Comparison of ENCODE assay signal across 8 mouse cellular contexts in the genomic region with DNA sequence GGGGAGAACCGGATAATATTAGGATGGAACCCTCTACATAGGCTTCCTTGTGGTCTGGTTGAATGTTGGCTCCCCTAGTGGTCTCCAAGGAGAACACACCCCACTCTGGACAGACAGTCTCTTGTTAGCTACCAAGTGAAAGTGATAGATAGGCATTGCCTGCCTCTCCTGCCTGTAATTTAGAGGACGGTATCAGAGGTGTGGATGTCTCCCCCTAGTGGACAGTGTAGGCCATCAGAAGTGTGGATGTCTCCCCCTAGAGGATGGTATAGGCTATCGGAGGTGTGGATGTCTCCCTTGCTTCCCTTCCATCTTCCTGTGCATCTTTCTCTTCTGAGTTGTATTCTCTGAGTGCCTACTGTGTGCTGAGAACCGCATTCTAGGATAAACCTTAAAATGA. TPM values are rescaled to one million over a fixed set of nuclear protein-coding genes. Genes with fewer than 3 reads are reported as not detected.
DNase-seq lines count a peak whose midpoint lies in the region; ATAC-seq lines count a peak whose summit lies in the region.

No protein-coding gene starts in this region.

- peak; percentile 74 for DNase-seq in hindbrain, embryonic 10.5 days (ENCODE audit: low spot score)
- peak; percentile 91 for DNase-seq in c-Kit-positive CD71-negative TER-119-negative erythroid progenitor cells, embryonic 14.5 days (ENCODE audit: low read depth)
- DNase-seq in layer of hippocampus, postnatal 36 days: peak; percentile 45 to 49
- peak; percentile 33 to 50 for DNase-seq in right cerebral cortex, postnatal 36 days (ENCODE audit: low spot score in 2 of 2)

- H3K9ac ChIP-seq in hindbrain, embryonic 13.5 days: no peak overlapping the region
- no peak overlapping the region for H3K9ac ChIP-seq in forebrain, embryonic 12.5 days
- no peak overlapping the region for H3K9ac ChIP-seq in hindbrain, embryonic 16.5 days (ENCODE audit: low read depth, low read length)

- 0 out of 2 replicates have a peak, but pooled peaks cover 5% of the 10 kb centered on the region for H3K27me3 ChIP-seq in hindbrain, embryonic 10.5 days (ENCODE audit: insufficient read depth, poor library complexity, severe bottlenecking)
- H3K27me3 ChIP-seq in hindbrain, embryonic 13.5 days: peaks cover 4% of the 10 kb centered on the region; the same call in 1 of the 2 replicates
- H3K27me3 ChIP-seq in forebrain, embryonic 12.5 days: peaks cover 16% of the 10 kb centered on the region; the same call in 1 of the 2 replicates
- H3K27me3 ChIP-seq in hindbrain, embryonic 16.5 days (replicated peaks; ENCODE audit: control insufficient read depth, insufficient read depth, low read length): no peaks in the 10 kb centered on the region

- no peak overlapping the region for H3K4me3 ChIP-seq in hindbrain, embryonic 10.5 days
- H3K4me3 ChIP-seq in hindbrain, embryonic 13.5 days: no peak overlapping the region
- no peak overlapping the region for H3K4me3 ChIP-seq in forebrain, embryonic 12.5 days (replicated peaks)
- no peak overlapping the region for H3K4me3 ChIP-seq in hindbrain, embryonic 16.5 days (ENCODE audit: low read length)

- H3K4me1 ChIP-seq in hindbrain, embryonic 10.5 days (replicated peaks): peaks cover 9% of the 10 kb centered on the region
- peaks cover 8% of the 10 kb centered on the region; the same call in 1 of the 2 replicates for H3K4me1 ChIP-seq in hindbrain, embryonic 13.5 days (replicated peaks)
- H3K4me1 ChIP-seq in forebrain, embryonic 12.5 days: peaks cover 4% of the 10 kb centered on the region; the same call in 1 of the 2 replicates
- no peaks in the 10 kb centered on the region for H3K4me1 ChIP-seq in hindbrain, embryonic 16.5 days (ENCODE audit: control insufficient read depth, insufficient read depth, low read depth, low read length)

- H3K4me2 ChIP-seq in hindbrain, embryonic 13.5 days: no peak overlapping the region
- no peak overlapping the region for H3K4me2 ChIP-seq in forebrain, embryonic 12.5 days
- no peak overlapping the region for H3K4me2 ChIP-seq in hindbrain, embryonic 16.5 days (ENCODE audit: low read length)

- no peaks in the 10 kb centered on the region for H3K9me3 ChIP-seq in hindbrain, embryonic 10.5 days
- no peaks in the 10 kb centered on the region for H3K9me3 ChIP-seq in hindbrain, embryonic 13.5 days
- no peaks in the 10 kb centered on the region for H3K9me3 ChIP-seq in forebrain, embryonic 12.5 days
- no peaks in the 10 kb centered on the region for H3K9me3 ChIP-seq in hindbrain, embryonic 16.5 days (ENCODE audit: control insufficient read depth, low read length)

- WGBS in hindbrain, embryonic 10.5 days: 18% methylated on average over 4 of the region's 4 CpGs
- 18% methylated on average over 4 of the region's 4 CpGs for WGBS in hindbrain, embryonic 13.5 days
- 30% methylated on average over 4 of the region's 4 CpGs for WGBS in forebrain, embryonic 12.5 days
- WGBS in hindbrain, embryonic 16.5 days: 31% methylated on average over 4 of the region's 4 CpGs

- H3K27ac ChIP-seq in hindbrain, embryonic 10.5 days: no peak overlapping the region
- no peak overlapping the region for H3K27ac ChIP-seq in hindbrain, embryonic 13.5 days
- no peak overlapping the region for H3K27ac ChIP-seq in forebrain, embryonic 12.5 days
- no peak overlapping the region for H3K27ac ChIP-seq in hindbrain, embryonic 16.5 days (ENCODE audit: low read depth, low read length)

- ATAC-seq in hindbrain, embryonic 13.5 days (ENCODE audit: low FRiP score): no peak
- ATAC-seq in forebrain, embryonic 12.5 days (ENCODE audit: low FRiP score): 0 out of 2 replicates have a peak, but pooled peaks have one; percentile 44
- peak; percentile 62 for ATAC-seq in hindbrain, embryonic 16.5 days
- peak; percentile 99 for ATAC-seq in megakaryocyte, adult 5-6 weeks (ENCODE audit: poor library complexity, severe bottlenecking)

- no peaks in the 10 kb centered on the region for H3K36me3 ChIP-seq in hindbrain, embryonic 10.5 days
- H3K36me3 ChIP-seq in hindbrain, embryonic 13.5 days: no peaks in the 10 kb centered on the region
- H3K36me3 ChIP-seq in forebrain, embryonic 12.5 days (replicated peaks): no peaks in the 10 kb centered on the region
- H3K36me3 ChIP-seq in hindbrain, embryonic 16.5 days (ENCODE audit: control insufficient read depth, insufficient read depth, low read length): no peaks in the 10 kb centered on the region

RNA-seq across cellular contexts. Expression of gene Ddost, which starts 21.7 kb away (rescaled TPM):
- 274 and 292 TPM in 2 replicates for polyA plus RNA-seq in hindbrain, embryonic 10.5 days (2016; fragmentation: Nextera tagmentation; extraction: Ambion mirVana)
- 208 and 213 TPM in 2 replicates for polyA plus RNA-seq in hindbrain, embryonic 13.5 days (2015; fragmentation: Nextera tagmentation; extraction: Ambion mirVana)
- polyA plus RNA-seq in forebrain, embryonic 12.5 days (2016; fragmentation: Nextera tagmentation; extraction: Ambion mirVana): 193 and 209 TPM in 2 replicates
- polyA plus RNA-seq in hindbrain, embryonic 16.5 days (2015; fragmentation: Nextera tagmentation; extraction: Ambion mirVana): 232 and 238 TPM in 2 replicates
- total RNA-seq in layer of hippocampus, postnatal 36 days (2021): 10 to 100 TPM; 95.5 to 96.8 TPM
- 137 and 143 TPM in 2 replicates for total RNA-seq in megakaryocyte, adult 5-6 weeks (2015)
- 100 and 102 TPM in 2 replicates for total RNA-seq in megakaryocyte, adult 5-6 weeks (2017)

RNA-seq across cellular contexts. Expression of gene Kif17, which starts 32.6 kb away (rescaled TPM):
- 0.63 and 0.75 TPM in 2 replicates for polyA plus RNA-seq in hindbrain, embryonic 10.5 days (2016; fragmentation: Nextera tagmentation; extraction: Ambion mirVana)
- polyA plus RNA-seq in hindbrain, embryonic 13.5 days (2015; fragmentation: Nextera tagmentation; extraction: Ambion mirVana): 2.5 and 2.6 TPM in 2 replicates
- 0.40 and 0.45 TPM in 2 replicates for polyA plus RNA-seq in forebrain, embryonic 12.5 days (2016; fragmentation: Nextera tagmentation; extraction: Ambion mirVana)
- polyA plus RNA-seq in hindbrain, embryonic 16.5 days (2015; fragmentation: Nextera tagmentation; extraction: Ambion mirVana): 4.2 and 4.5 TPM in 2 replicates
- total RNA-seq in layer of hippocampus, postnatal 36 days (2021): 10 to 100 TPM; 17.8 to 18.3 TPM
- 0.13 and 0.25 TPM in 2 replicates for total RNA-seq in megakaryocyte, adult 5-6 weeks (2015)
- 0.12 and 0.59 TPM in 2 replicates for total RNA-seq in megakaryocyte, adult 5-6 weeks (2017)

RNA-seq across cellular contexts. Expression of gene Sh2d5, which starts 32.6 kb away (rescaled TPM):
- 1.3 and 2.4 TPM in 2 replicates for polyA plus RNA-seq in hindbrain, embryonic 10.5 days (2016; fragmentation: Nextera tagmentation; extraction: Ambion mirVana)
- polyA plus RNA-seq in hindbrain, embryonic 13.5 days (2015; fragmentation: Nextera tagmentation; extraction: Ambion mirVana): 11.1 and 12.3 TPM in 2 replicates
- 1.3 and 1.6 TPM in 2 replicates for polyA plus RNA-seq in forebrain, embryonic 12.5 days (2016; fragmentation: Nextera tagmentation; extraction: Ambion mirVana)
- polyA plus RNA-seq in hindbrain, embryonic 16.5 days (2015; fragmentation: Nextera tagmentation; extraction: Ambion mirVana): 18.5 and 21.6 TPM in 2 replicates
- total RNA-seq in layer of hippocampus, postnatal 36 days (2021): 10 to 100 TPM; 45.3 to 51.4 TPM
- total RNA-seq in megakaryocyte, adult 5-6 weeks (2015): 1.5 and 2.4 TPM in 2 replicates
- total RNA-seq in megakaryocyte, adult 5-6 weeks (2017): 1.2 and 1.3 TPM in 2 replicates

RNA-seq across cellular contexts. Expression of gene Pink1, which starts 43.3 kb away (rescaled TPM):
- 35.0 and 52.2 TPM in 2 replicates for polyA plus RNA-seq in hindbrain, embryonic 10.5 days (2016; fragmentation: Nextera tagmentation; extraction: Ambion mirVana)
- 91.0 and 93.8 TPM in 2 replicates for polyA plus RNA-seq in hindbrain, embryonic 13.5 days (2015; fragmentation: Nextera tagmentation; extraction: Ambion mirVana)
- polyA plus RNA-seq in forebrain, embryonic 12.5 days (2016; fragmentation: Nextera tagmentation; extraction: Ambion mirVana): 53.9 and 57.0 TPM in 2 replicates
- 100 and 108 TPM in 2 replicates for polyA plus RNA-seq in hindbrain, embryonic 16.5 days (2015; fragmentation: Nextera tagmentation; extraction: Ambion mirVana)
- 100 to 1,000 TPM; 228 to 239 TPM for total RNA-seq in layer of hippocampus, postnatal 36 days (2021)
- total RNA-seq in megakaryocyte, adult 5-6 weeks (2015): 26.9 and 31.8 TPM in 2 replicates
- total RNA-seq in megakaryocyte, adult 5-6 weeks (2017): 29.8 and 32.2 TPM in 2 replicates
